Mouse (Mus musculus) cerebellum, adult 2 months (tissue): ENCODE results near the gene Gm9817.

Experiments used
- CTCF ChIP-seq: fragments of 200-500 bp; IDR thresholded peaks from 2 replicates; pipeline ENCODE4 v1.5.1; 2011; ENCODE audit warnings: low read depth, mild to moderate bottlenecking, control low read depth, low read length, moderate library complexity, borderline replicate concordance; ENCODE audit not compliant: insufficient read depth
- POLR2A ChIP-seq: fragments of 200-500 bp; IDR thresholded peaks from 2 replicates; pipeline ENCODE4 v1.6.1; 2011; ENCODE audit warnings: low read length, control low read depth, borderline replicate concordance; ENCODE audit not compliant: insufficient read depth

DNA sequence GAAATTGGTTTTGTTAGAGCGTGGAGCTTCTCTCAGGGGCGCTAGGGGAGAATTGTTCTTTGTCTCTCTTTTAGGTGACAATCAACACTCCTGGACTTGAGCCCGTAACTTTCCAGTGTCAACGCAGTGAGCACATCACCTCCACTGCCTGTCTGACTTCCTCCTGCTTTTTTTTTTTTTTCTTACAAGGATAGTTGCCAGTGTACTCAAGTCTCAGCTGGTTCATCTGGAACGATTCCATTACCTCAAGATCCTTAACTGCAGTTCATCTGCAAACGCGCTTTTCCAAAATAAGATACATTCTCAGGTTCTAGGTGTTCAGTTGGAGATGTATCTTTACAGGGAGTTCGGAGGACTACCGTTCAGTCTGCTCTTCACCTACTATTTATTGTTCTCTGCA, 16.5 kb downstream of the Gm9817 start:
- TF ChIP-seq CTCF (no peak), POLR2A (no peak)
